Comparison of ENCODE assay signal across 8 mouse cellular contexts in the genomic region with DNA sequence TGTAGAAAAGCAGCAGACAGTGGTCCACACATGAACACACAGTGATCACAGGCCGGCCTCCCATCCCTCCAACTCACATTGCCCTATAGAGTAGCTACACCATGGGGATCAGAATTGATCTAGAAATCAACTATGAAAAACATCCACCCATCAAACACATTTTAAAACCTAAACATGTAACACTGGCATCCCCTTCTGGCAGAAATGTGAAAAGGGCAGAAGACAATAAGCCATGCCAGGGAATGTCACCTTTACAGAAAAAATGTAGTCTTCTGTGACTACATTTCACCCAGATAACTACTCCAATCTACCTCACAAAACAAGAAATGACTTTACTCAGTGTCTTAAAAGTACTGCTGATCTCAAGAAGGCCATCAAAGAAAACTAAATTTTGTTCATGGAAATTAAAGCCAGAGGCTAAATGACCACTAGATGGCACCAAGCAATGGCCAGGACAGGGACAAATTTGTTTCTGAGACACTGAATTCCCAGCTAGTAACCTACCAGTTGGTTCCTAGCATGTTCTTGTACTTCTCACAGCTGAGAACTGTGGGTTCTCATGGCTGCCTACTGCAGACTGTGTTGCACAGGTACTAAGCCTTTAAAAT.
DNase-seq lines count a peak whose midpoint lies in the region; ATAC-seq and TF ChIP-seq lines count a peak whose summit lies in the region.

No protein-coding gene starts in this region.

- H3K4me1 ChIP-seq in spleen, adult 2 months (ENCODE audit: control insufficient read depth, insufficient read depth, insufficient read length): no peaks in the 10 kb centered on the region
- no peaks in the 10 kb centered on the region for H3K4me1 ChIP-seq in stomach, postnatal 0 days (replicated peaks; ENCODE audit: control insufficient read depth, insufficient read depth)

- peak; percentile 73 for ATAC-seq in erythroblast, adult 5-6 weeks (replicated peaks; ENCODE audit: low FRiP score, poor library complexity, severe bottlenecking)
- ATAC-seq in stomach, postnatal 0 days (ENCODE audit: low FRiP score, low TSS enrichment): no peak

- no peak overlapping the region for H3K27ac ChIP-seq in spleen, adult 2 months (ENCODE audit: insufficient read depth, low read length)
- H3K27ac ChIP-seq in stomach, postnatal 0 days (replicated peaks): no peak overlapping the region

- H3K27me3 ChIP-seq in spleen, adult 2 months (ENCODE audit: control insufficient read depth, insufficient read depth, low read length): no peaks in the 10 kb centered on the region
- no peaks in the 10 kb centered on the region for H3K27me3 ChIP-seq in stomach, postnatal 0 days (ENCODE audit: control insufficient read depth, insufficient read depth, low read length)

- no peak for TF ChIP-seq POLR2A in spleen, adult 2 months (IDR thresholded peaks at IDR 0.05; ENCODE audit: low read depth, low read length)

- intact Hi-C loops in heart, postnatal 25 days (cut with DNase I): loop anchor here (1.0 to 2.0 kb wide), 2 partner anchors 55 to 90 kb away; no protein-coding TSS in a partner anchor

- no peaks in the 10 kb centered on the region for H3K36me3 ChIP-seq in spleen, adult 2 months (ENCODE audit: control insufficient read depth, insufficient read depth, low read length)
- H3K36me3 ChIP-seq in stomach, postnatal 0 days (ENCODE audit: control insufficient read depth, insufficient read depth, low read length): no peaks in the 10 kb centered on the region

- WGBS in spleen, adult 2 months: 96% methylated on average over 1 of the region's 1 CpGs
- WGBS in stomach, postnatal 0 days: 100% methylated on average over 1 of the region's 1 CpGs

- peak; percentile 27; the same call in 1 of the 2 replicates for TF ChIP-seq CTCF in spleen, adult 2 months (IDR thresholded peaks at IDR 0.05; ENCODE audit: extremely low read depth, insufficient read depth, insufficient read length, insufficient replicate concordance)
- peak; percentile 77 for TF ChIP-seq CTCF in stomach, postnatal 0 days (IDR thresholded peaks at IDR 0.05; ENCODE audit: low read depth)

- no peaks in the 10 kb centered on the region for H3K9me3 ChIP-seq in stomach, postnatal 0 days (ENCODE audit: control insufficient read depth, low read length)

- no peak overlapping the region for H3K4me2 ChIP-seq in stomach, postnatal 0 days (replicated peaks; ENCODE audit: low read depth)

- TF ChIP-seq EP300 in stomach, postnatal 0 days (optimal IDR thresholded peaks at IDR 0.05): no peak

- no peak overlapping the region for H3K9ac ChIP-seq in stomach, postnatal 0 days (ENCODE audit: low read length)

- DNase-seq in heart, adult 11 months: peak; percentile 85
- DNase-seq in heart, postnatal 25 days (ENCODE audit: low spot score): no peak
- no peak for DNase-seq in spleen, adult 2 months (ENCODE audit: low read depth in 1 of 2, low spot score in 2 of 2)
- DNase-seq in spleen, postnatal 10 days (ENCODE audit: low spot score in 2 of 2): no peak
- no peak for DNase-seq in stomach, postnatal 0 days (ENCODE audit: low spot score)
- DNase-seq in urinary bladder, postnatal 36 days (ENCODE audit: low spot score in 2 of 2): no peak
- no peak for DNase-seq in gastrocnemius, adult 8-10 months (ENCODE audit: low spot score in 2 of 2)

- H3K4me3 ChIP-seq in spleen, adult 2 months (ENCODE audit: extremely low read depth, insufficient read depth, insufficient read length): no peak overlapping the region
- no peak overlapping the region for H3K4me3 ChIP-seq in stomach, postnatal 0 days (ENCODE audit: low read depth, low read length)
